Mouse (Mus musculus) testis, adult 2 months (tissue): ENCODE results near the gene Nhs.

Experiments used
- CTCF ChIP-seq: fragments of 200-500 bp; IDR thresholded peaks from 2 replicates; pipeline ENCODE4 v1.5.1; 2012; ENCODE audit warnings: low read depth, mild to moderate bottlenecking, inconsistent platforms, low read length, moderate library complexity; ENCODE audit not compliant: control insufficient read depth, insufficient read depth, insufficient replicate concordance
- POLR2A ChIP-seq: fragments of 200-500 bp; IDR thresholded peaks from 2 replicates; pipeline ENCODE4 v1.6.1; 2012; ENCODE audit warnings: low read depth, mild to moderate bottlenecking, inconsistent platforms, low read length, moderate library complexity; ENCODE audit not compliant: control insufficient read depth

- TF ChIP-seq POLR2A (no peak), CTCF (no peak)
Observed at GRCm38 (mm10) chrX:161883661-161884060, 275.9 kb downstream of the Nhs start.
